Mouse (Mus musculus): ENCODE measurements around the gene Arhgef3. TPM values are rescaled to one million over a fixed set of nuclear protein-coding genes. Genes with fewer than 3 reads are reported as not detected.

The Arhgef3 gene
- polyA plus RNA-seq, 1 experiment = 17.0 TPM

DNA sequence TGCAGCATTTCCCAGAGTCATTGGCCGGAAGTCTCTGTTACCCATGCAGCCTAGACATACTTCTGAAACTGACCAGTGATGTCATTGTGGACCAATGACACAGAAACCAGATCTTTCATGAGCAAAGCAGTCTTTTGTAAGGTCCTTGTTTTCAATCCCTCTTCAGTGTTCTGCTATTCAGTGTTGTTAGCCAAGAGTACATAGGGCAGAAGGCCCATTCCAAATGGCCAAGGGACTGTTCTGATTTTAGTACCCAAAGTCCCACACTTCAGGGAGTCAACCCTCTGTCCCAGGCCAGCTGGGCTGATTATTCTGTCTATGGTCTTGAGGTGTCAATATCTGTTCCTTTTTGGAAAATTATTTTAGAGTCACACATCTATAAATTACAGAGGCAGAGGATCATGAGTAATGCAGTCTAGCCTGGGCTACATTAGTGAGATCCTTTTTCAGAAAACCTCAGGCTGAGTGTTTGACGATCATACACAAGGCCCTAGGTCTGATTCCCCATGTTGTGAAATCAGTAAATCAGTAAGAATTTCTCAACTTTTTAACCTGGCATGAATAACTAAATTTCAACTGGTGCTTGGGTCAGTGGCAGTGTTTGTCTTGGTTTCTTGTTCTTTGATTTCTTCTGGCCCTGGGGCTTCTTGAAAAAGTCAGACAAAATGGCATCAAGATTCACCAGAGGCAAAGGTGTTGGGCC, 97.2 kb downstream of the Arhgef3 start:
- Histone ChIP-seq H3K36me3 (ENCODE audit: control insufficient read depth, insufficient read depth, low read length) (no peaks in the 10 kb centered on the region), H3K4me3 (ENCODE audit: control insufficient read depth, insufficient read depth, low read length) (no peak overlapping the region), H3K4me1 (replicated peaks; ENCODE audit: control insufficient read depth, insufficient read depth, low read length) (no peaks in the 10 kb centered on the region), H3K27me3 (ENCODE audit: control insufficient read depth, insufficient read depth, low read length) (no peaks in the 10 kb centered on the region), H3K27ac (ENCODE audit: control insufficient read depth, insufficient read depth, low read length) (no peak overlapping the region)
- WGBS = 99% methylated on average over 2 of the region's 2 CpGs
- TF ChIP-seq POLR2A (IDR thresholded peaks at IDR 0.05; ENCODE audit: control insufficient read depth, extremely low read depth, insufficient read depth, low read length, poor library complexity) (no peak), CTCF (IDR thresholded peaks at IDR 0.05; ENCODE audit: borderline replicate concordance, control insufficient read depth, extremely low read depth, insufficient read depth, low read length, poor library complexity) (no peak)
- DNase-seq = no peak

DNA sequence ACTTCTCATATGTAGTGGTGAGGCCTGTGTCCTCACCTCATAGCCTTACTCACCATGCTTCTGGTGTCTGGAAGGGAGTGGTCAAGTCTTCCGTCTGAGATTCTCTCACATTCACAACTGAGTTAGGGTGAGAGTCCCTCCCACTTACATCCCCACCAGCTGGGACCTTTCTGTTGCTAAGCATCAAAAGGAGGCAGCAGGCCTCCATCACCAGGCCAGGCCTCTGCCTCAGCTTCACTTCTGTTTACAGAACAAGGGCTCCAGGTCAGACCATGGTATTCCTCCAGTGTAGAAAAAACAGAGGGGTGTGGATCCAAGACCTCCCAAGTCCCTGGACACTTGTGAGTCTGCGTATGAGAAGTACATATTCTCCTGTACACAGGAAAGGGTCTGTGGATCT, 99.5 kb downstream of the Arhgef3 start:
- Histone ChIP-seq H3K27me3 (ENCODE audit: control insufficient read depth, insufficient read depth, low read length) (no peaks in the 10 kb centered on the region), H3K36me3 (ENCODE audit: control insufficient read depth, insufficient read depth, low read length) (no peaks in the 10 kb centered on the region), H3K27ac (ENCODE audit: control insufficient read depth, insufficient read depth, low read length) (no peak overlapping the region), H3K4me3 (ENCODE audit: control insufficient read depth, insufficient read depth, low read length) (no peak overlapping the region), H3K4me1 (replicated peaks; ENCODE audit: control insufficient read depth, insufficient read depth, low read length) (no peaks in the 10 kb centered on the region)
- WGBS = 95% methylated on average over 2 of the region's 2 CpGs
- TF ChIP-seq CTCF (IDR thresholded peaks at IDR 0.05; ENCODE audit: borderline replicate concordance, control insufficient read depth, extremely low read depth, insufficient read depth, low read length, poor library complexity) (no peak), POLR2A (IDR thresholded peaks at IDR 0.05; ENCODE audit: control insufficient read depth, extremely low read depth, insufficient read depth, low read length, poor library complexity) (no peak)
- DNase-seq = no peak

DNA sequence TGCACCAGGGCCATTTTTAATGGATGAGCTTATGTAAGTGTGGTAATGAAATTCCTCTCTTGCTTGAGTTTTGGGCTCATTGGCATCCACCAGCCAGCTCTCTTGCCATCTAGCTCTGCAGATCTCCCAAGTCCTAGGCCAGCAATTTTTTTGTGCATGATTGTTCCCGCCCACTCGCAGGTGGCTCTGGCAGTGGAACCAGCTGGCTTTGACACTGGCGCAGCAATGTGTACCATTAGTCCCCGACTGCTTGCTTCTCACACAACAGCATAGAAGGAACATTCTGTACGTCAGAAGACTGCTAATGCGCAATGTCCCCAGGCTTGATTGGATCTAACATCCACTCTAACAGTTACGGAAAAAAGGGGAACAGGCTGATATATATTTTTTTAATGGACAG, 105.0 kb downstream of the Arhgef3 start:
- WGBS = 60% methylated on average over 7 of the region's 7 CpGs
- peak; percentile 45 for DNase-seq
- Histone ChIP-seq H3K36me3 (ENCODE audit: control insufficient read depth, insufficient read depth, low read length) (no peaks in the 10 kb centered on the region), H3K4me3 (ENCODE audit: control insufficient read depth, insufficient read depth, low read length) (no peak overlapping the region), H3K4me1 (replicated peaks; ENCODE audit: control insufficient read depth, insufficient read depth, low read length) (peaks cover 7% of the 10 kb centered on the region), H3K27ac (ENCODE audit: control insufficient read depth, insufficient read depth, low read length) (no peak overlapping the region), H3K27me3 (ENCODE audit: control insufficient read depth, insufficient read depth, low read length) (no peaks in the 10 kb centered on the region)
- no peak for TF ChIP-seq POLR2A (IDR thresholded peaks at IDR 0.05; ENCODE audit: control insufficient read depth, extremely low read depth, insufficient read depth, low read length, poor library complexity)
- TF ChIP-seq CTCF (IDR thresholded peaks at IDR 0.05; ENCODE audit: borderline replicate concordance, control insufficient read depth, extremely low read depth, insufficient read depth, low read length, poor library complexity) = no peak

DNA sequence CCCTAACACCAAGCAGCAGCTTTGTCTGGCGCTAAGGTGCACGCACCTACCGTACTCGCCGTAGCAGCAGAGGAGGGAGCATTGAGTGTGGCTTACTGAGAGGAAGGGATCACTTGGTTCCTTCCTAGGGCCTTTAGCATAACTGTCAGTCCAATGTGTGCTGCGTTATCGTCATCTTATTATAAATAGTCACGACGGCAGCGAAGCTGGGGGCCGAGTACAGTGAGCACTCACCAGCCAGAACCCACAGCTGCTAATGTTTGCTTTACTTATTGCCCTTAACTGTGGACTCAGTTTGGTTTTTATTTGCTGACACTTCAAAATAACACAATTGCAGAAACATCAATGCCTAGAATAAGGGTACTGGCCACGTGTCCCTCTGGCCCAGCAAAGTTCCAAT, 105.6 kb downstream of the Arhgef3 start:
- Histone ChIP-seq H3K36me3 (ENCODE audit: control insufficient read depth, insufficient read depth, low read length) (no peaks in the 10 kb centered on the region), H3K4me1 (replicated peaks; ENCODE audit: control insufficient read depth, insufficient read depth, low read length) (peaks cover 10% of the 10 kb centered on the region), H3K27ac (ENCODE audit: control insufficient read depth, insufficient read depth, low read length) (no peak overlapping the region), H3K4me3 (ENCODE audit: control insufficient read depth, insufficient read depth, low read length) (no peak overlapping the region), H3K27me3 (ENCODE audit: control insufficient read depth, insufficient read depth, low read length) (no peaks in the 10 kb centered on the region)
- 89% methylated on average over 12 of the region's 12 CpGs for WGBS
- TF ChIP-seq CTCF (IDR thresholded peaks at IDR 0.05; ENCODE audit: borderline replicate concordance, control insufficient read depth, extremely low read depth, insufficient read depth, low read length, poor library complexity) = no peak
- no peak for TF ChIP-seq POLR2A (IDR thresholded peaks at IDR 0.05; ENCODE audit: control insufficient read depth, extremely low read depth, insufficient read depth, low read length, poor library complexity)
- no peak for DNase-seq

DNA sequence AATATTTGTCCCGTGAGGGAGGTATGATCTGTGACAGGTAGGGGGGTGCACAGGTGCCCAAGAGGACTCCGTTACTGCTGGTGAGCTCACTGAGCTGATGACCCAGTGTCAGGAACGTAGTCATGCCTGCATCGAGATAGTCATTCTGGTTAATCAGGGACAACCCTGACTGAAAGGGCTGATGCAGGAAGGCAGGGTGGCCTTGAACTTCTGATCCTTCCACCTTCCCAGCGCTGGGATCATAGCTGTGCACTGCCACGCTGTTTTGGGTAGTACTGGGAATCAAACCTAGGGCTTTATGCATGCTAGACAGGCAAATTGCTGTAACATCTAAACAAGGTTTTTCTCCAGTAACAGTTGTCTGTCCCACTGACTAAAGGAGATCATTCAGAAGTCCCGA, 109.9 kb downstream of the Arhgef3 start:
- Histone ChIP-seq H3K4me3 (ENCODE audit: control insufficient read depth, insufficient read depth, low read length) (no peak overlapping the region), H3K27me3 (ENCODE audit: control insufficient read depth, insufficient read depth, low read length) (no peaks in the 10 kb centered on the region), H3K4me1 (replicated peaks; ENCODE audit: control insufficient read depth, insufficient read depth, low read length) (peaks cover 31% of the 10 kb centered on the region), H3K36me3 (ENCODE audit: control insufficient read depth, insufficient read depth, low read length) (no peaks in the 10 kb centered on the region), H3K27ac (ENCODE audit: control insufficient read depth, insufficient read depth, low read length) (no peak overlapping the region)
- TF ChIP-seq POLR2A (IDR thresholded peaks at IDR 0.05; ENCODE audit: control insufficient read depth, extremely low read depth, insufficient read depth, low read length, poor library complexity) (no peak), CTCF (IDR thresholded peaks at IDR 0.05; ENCODE audit: borderline replicate concordance, control insufficient read depth, extremely low read depth, insufficient read depth, low read length, poor library complexity) (no peak)
- 97% methylated on average over 7 of the region's 7 CpGs for WGBS
- DNase-seq = no peak

DNA sequence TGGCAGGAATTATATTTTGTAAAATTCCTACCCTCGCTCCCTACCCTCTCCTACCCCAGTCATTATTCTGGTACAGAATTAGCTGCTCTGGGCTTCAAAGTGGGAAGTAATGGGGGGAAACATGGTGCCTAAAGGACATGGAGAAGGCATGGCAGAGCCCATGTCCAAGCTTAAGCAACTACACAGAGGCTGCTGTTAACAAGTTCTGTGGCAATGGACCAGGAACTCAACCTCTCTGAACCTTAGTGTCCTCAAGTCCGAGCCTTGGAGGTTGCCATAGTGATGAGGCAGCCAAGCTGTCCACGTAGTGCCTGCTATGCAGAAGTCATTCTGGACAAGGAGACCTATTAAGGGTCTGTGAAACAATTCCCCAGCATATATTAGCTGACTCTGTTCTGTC, 111.6 kb downstream of the Arhgef3 start:
- Histone ChIP-seq H3K4me3 (ENCODE audit: control insufficient read depth, insufficient read depth, low read length) (no peak overlapping the region), H3K27ac (ENCODE audit: control insufficient read depth, insufficient read depth, low read length) (no peak overlapping the region), H3K4me1 (replicated peaks; ENCODE audit: control insufficient read depth, insufficient read depth, low read length) (peaks cover 39% of the 10 kb centered on the region), H3K36me3 (ENCODE audit: control insufficient read depth, insufficient read depth, low read length) (no peaks in the 10 kb centered on the region), H3K27me3 (ENCODE audit: control insufficient read depth, insufficient read depth, low read length) (no peaks in the 10 kb centered on the region)
- DNase-seq = no peak
- TF ChIP-seq CTCF (IDR thresholded peaks at IDR 0.05; ENCODE audit: borderline replicate concordance, control insufficient read depth, extremely low read depth, insufficient read depth, low read length, poor library complexity) (no peak), POLR2A (IDR thresholded peaks at IDR 0.05; ENCODE audit: control insufficient read depth, extremely low read depth, insufficient read depth, low read length, poor library complexity) (no peak)
- 100% methylated on average over 3 of the region's 3 CpGs for WGBS

DNA sequence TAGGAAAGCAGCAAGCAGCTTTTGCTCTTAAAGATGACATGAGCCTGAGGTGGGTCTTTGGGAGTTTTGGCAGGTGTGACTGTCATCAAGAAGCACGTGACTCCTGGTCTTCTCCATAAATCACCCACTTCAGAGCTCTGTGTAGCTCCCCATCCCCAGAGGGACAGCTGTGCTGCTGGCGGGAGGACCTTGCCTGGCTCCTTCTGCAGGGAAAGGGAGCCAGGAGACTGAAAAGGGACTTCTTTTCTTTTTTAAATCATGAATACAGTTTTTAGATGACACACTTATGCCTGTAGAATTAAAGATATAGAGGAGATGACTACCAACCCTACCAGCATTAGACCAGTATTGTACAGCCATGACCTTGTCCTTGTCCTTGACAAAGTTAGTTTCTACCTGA, 113.6 kb downstream of the Arhgef3 start:
- no peaks in the 10 kb centered on the region for H3K36me3 ChIP-seq (ENCODE audit: control insufficient read depth, insufficient read depth, low read length)

More for the DNA sequence above, 113.6 kb downstream of the Arhgef3 start:
- WGBS = 44% methylated on average over 2 of the region's 2 CpGs
- no peak for TF ChIP-seq CTCF (IDR thresholded peaks at IDR 0.05; ENCODE audit: borderline replicate concordance, control insufficient read depth, extremely low read depth, insufficient read depth, low read length, poor library complexity)
- TF ChIP-seq POLR2A (IDR thresholded peaks at IDR 0.05; ENCODE audit: control insufficient read depth, extremely low read depth, insufficient read depth, low read length, poor library complexity) = no peak
- Histone ChIP-seq H3K27ac (ENCODE audit: control insufficient read depth, insufficient read depth, low read length) (no peak overlapping the region; the same call in 1 of the 2 replicates), H3K4me1 (replicated peaks; ENCODE audit: control insufficient read depth, insufficient read depth, low read length) (peaks cover 51% of the 10 kb centered on the region), H3K4me3 (ENCODE audit: control insufficient read depth, insufficient read depth, low read length) (no peak overlapping the region), H3K27me3 (ENCODE audit: control insufficient read depth, insufficient read depth, low read length) (no peaks in the 10 kb centered on the region)
- no peak for DNase-seq

All from thymus, adult 2 months (tissue).